Comparison of ENCODE assay signal across 15 mouse cellular contexts in the genomic region with DNA sequence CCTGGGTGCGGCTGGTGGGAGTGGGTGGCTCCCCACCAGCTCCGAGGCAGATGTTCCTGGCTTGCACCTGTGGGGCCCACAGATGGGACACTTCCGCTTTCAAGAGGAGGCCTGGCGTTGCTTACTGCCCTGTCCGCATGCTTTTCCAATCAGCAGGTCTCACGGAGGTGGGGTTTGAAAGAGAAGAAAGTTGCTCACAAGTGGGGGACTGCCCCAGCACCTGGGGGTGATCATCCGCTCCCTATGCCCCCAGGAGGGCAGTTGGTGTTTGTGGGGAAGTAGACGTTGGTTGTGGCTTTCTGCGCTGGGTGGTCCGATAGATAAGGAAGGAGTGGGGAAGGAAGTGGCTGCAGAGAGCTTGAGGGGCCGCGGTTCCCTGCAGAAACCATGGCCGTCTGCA. TPM values are rescaled to one million over a fixed set of nuclear protein-coding genes. Genes with fewer than 3 reads are reported as not detected.
DNase-seq lines count a peak whose midpoint lies in the region; ATAC-seq lines count a peak whose summit lies in the region.
"Had no signal": no experiment of that assay in that cellular context is flagged by ENCODE, and none has a peak within 500 bp of the region (broad histone marks: within the 10 kb centered on the region; RNA-seq: fewer than 3 reads in every experiment).

No protein-coding gene starts in this region.

- H3K27me3 ChIP-seq in neural tube, embryonic 11.5 days (ENCODE audit: control insufficient read depth, insufficient read depth, low read length), result no peaks in the 10 kb centered on the region
- no peaks in the 10 kb centered on the region for H3K27me3 ChIP-seq in neural tube, embryonic 15.5 days (replicated peaks)
- H3K27me3 ChIP-seq in liver, embryonic 11.5 days (replicated peaks; ENCODE audit: control insufficient read depth, insufficient read depth, low read length), result no peaks in the 10 kb centered on the region; the same call in 1 of the 2 replicates
- H3K27me3 ChIP-seq: limb, embryonic 13.5 days; stomach, embryonic 15.5 days had no signal

- no peaks in the 10 kb centered on the region for H3K9me3 ChIP-seq in neural tube, embryonic 11.5 days (ENCODE audit: control insufficient read depth, low read length)
- H3K9me3 ChIP-seq in neural tube, embryonic 15.5 days (replicated peaks), result no peaks in the 10 kb centered on the region
- no peaks in the 10 kb centered on the region for H3K9me3 ChIP-seq in liver, embryonic 11.5 days (ENCODE audit: control insufficient read depth, low read length)
- H3K9me3 ChIP-seq: embryonic facial prominence, embryonic 10.5 days; limb, embryonic 13.5 days; stomach, embryonic 15.5 days had no signal

- DNase-seq in neural tube, embryonic 11.5 days (ENCODE audit: low spot score), result no peak
- peak; percentile 72 for DNase-seq in liver, embryonic 11.5 days (ENCODE audit: low spot score)
- DNase-seq in skeletal muscle tissue, adult 2 months (ENCODE audit: low read depth, low spot score), result peak; percentile 43
- peak; percentile 59 for DNase-seq in thymus, postnatal 4 days
- no peak for DNase-seq in ovary, postnatal 14 days (ENCODE audit: low spot score)
- no peak for DNase-seq in T-cell, adult 2 months (ENCODE audit: low spot score)
- DNase-seq in left cerebral cortex, postnatal 14 days (ENCODE audit: low spot score in 2 of 2), result no peak
- DNase-seq: adrenal gland, postnatal 10 days; cerebellum, adult 11-12 months; forebrain, postnatal 0 days had no signal

- no peaks in the 10 kb centered on the region for H3K36me3 ChIP-seq in neural tube, embryonic 11.5 days (ENCODE audit: control insufficient read depth, insufficient read depth, low read length)
- H3K36me3 ChIP-seq in neural tube, embryonic 15.5 days, result no peaks in the 10 kb centered on the region
- 0 out of 2 replicates have a peak, but pooled peaks cover under 1% of the 10 kb centered on the region for H3K36me3 ChIP-seq in liver, embryonic 11.5 days (ENCODE audit: control insufficient read depth, insufficient read depth, low read length)
- H3K36me3 ChIP-seq: embryonic facial prominence, embryonic 10.5 days; limb, embryonic 13.5 days; stomach, embryonic 15.5 days had no signal

- H3K4me3 ChIP-seq in neural tube, embryonic 11.5 days (ENCODE audit: low read depth, low read length), result no peak overlapping the region
- no peak overlapping the region for H3K4me3 ChIP-seq in neural tube, embryonic 15.5 days (replicated peaks)
- H3K4me3 ChIP-seq in liver, embryonic 11.5 days (ENCODE audit: low read depth, low read length), result peak overlapping the region; percentile 34
- H3K4me3 ChIP-seq: embryonic facial prominence, embryonic 10.5 days; heart, adult 2 months; limb, embryonic 13.5 days; stomach, embryonic 15.5 days had no signal

- WGBS in neural tube, embryonic 11.5 days, result 66% methylated on average over 13 of the region's 13 CpGs
- WGBS in neural tube, embryonic 15.5 days, result 80% methylated on average over 13 of the region's 13 CpGs
- WGBS in liver, embryonic 11.5 days, result 22% methylated on average over 13 of the region's 13 CpGs

- H3K4me2 ChIP-seq in neural tube, embryonic 11.5 days (ENCODE audit: low read depth), result 0 out of 2 replicates have a peak overlapping the region, but pooled peaks have one; percentile 2
- no peak overlapping the region for H3K4me2 ChIP-seq in neural tube, embryonic 15.5 days
- peak overlapping the region; percentile 95 for H3K4me2 ChIP-seq in liver, embryonic 11.5 days
- H3K4me2 ChIP-seq: limb, embryonic 13.5 days; stomach, embryonic 15.5 days had no signal

- no peak for ATAC-seq in neural tube, embryonic 11.5 days (ENCODE audit: insufficient read depth, low FRiP score, low TSS enrichment)
- no peak for ATAC-seq in neural tube, embryonic 15.5 days (ENCODE audit: low FRiP score)
- peak; percentile 42 for ATAC-seq in liver, embryonic 11.5 days (replicated peaks; ENCODE audit: low FRiP score)
- ATAC-seq: forebrain, postnatal 0 days had no signal

- H3K27ac ChIP-seq in neural tube, embryonic 11.5 days (ENCODE audit: low read depth, low read length), result no peak overlapping the region
- H3K27ac ChIP-seq in neural tube, embryonic 15.5 days (replicated peaks), result no peak overlapping the region
- H3K27ac ChIP-seq in liver, embryonic 11.5 days (ENCODE audit: low read depth, low read length), result peak overlapping the region; percentile 83
- H3K27ac ChIP-seq: embryonic facial prominence, embryonic 10.5 days; heart, adult 2 months; limb, embryonic 13.5 days; stomach, embryonic 15.5 days had no signal

- H3K4me1 ChIP-seq in neural tube, embryonic 11.5 days (ENCODE audit: control insufficient read depth, insufficient read depth, low read length), result 0 out of 2 replicates have a peak, but pooled peaks cover 2% of the 10 kb centered on the region
- peaks cover 2% of the 10 kb centered on the region; the same call in 1 of the 2 replicates for H3K4me1 ChIP-seq in neural tube, embryonic 15.5 days
- H3K4me1 ChIP-seq in liver, embryonic 11.5 days (replicated peaks; ENCODE audit: control insufficient read depth, insufficient read depth, low read length), result peaks cover 60% of the 10 kb centered on the region

- H3K9ac ChIP-seq in neural tube, embryonic 11.5 days (ENCODE audit: low read length), result no peak overlapping the region
- no peak overlapping the region for H3K9ac ChIP-seq in neural tube, embryonic 15.5 days (replicated peaks)
- peak overlapping the region; percentile 51 for H3K9ac ChIP-seq in liver, embryonic 11.5 days (ENCODE audit: low read depth, low read length)
- H3K9ac ChIP-seq: forebrain, postnatal 0 days; limb, embryonic 13.5 days; stomach, embryonic 15.5 days had no signal

- intact Hi-C loops in left cerebral cortex, postnatal 14 days (cut with DNase I), result no loop called here

RNA-seq across cellular contexts. Expression of gene Cbfa2t3, which starts 1.7 kb away (rescaled TPM):
- polyA plus RNA-seq in neural tube, embryonic 11.5 days (2014; fragmentation: Nextera tagmentation; extraction: Ambion mirVana), result 7.5 and 8.5 TPM in 2 replicates
- 14.4 and 16.8 TPM in 2 replicates for polyA plus RNA-seq in neural tube, embryonic 15.5 days (2015; fragmentation: Nextera tagmentation; extraction: Ambion mirVana)
- polyA plus RNA-seq in liver, embryonic 11.5 days (2014; fragmentation: Nextera tagmentation; extraction: Ambion mirVana), result 13.8 and 14.4 TPM in 2 replicates
- total RNA-seq in left cerebral cortex, postnatal 14 days (2021), result 10 to 100 TPM; 27.2 to 29.7 TPM

Comparison
In these comparisons a context has a peak if more than half of its experiments do, and no peak if none do; other contexts are left out.
1. DNase-seq: peak in liver, embryonic 11.5 days (single experiment), skeletal muscle tissue, adult 2 months (single experiment) and thymus, postnatal 4 days (single experiment); none in neural tube, embryonic 11.5 days (single experiment), ovary, postnatal 14 days (single experiment), T-cell, adult 2 months (single experiment) and left cerebral cortex, postnatal 14 days (0 of 2).